24 mouse cellular contexts compared by ENCODE assay signal in the genomic region with DNA sequence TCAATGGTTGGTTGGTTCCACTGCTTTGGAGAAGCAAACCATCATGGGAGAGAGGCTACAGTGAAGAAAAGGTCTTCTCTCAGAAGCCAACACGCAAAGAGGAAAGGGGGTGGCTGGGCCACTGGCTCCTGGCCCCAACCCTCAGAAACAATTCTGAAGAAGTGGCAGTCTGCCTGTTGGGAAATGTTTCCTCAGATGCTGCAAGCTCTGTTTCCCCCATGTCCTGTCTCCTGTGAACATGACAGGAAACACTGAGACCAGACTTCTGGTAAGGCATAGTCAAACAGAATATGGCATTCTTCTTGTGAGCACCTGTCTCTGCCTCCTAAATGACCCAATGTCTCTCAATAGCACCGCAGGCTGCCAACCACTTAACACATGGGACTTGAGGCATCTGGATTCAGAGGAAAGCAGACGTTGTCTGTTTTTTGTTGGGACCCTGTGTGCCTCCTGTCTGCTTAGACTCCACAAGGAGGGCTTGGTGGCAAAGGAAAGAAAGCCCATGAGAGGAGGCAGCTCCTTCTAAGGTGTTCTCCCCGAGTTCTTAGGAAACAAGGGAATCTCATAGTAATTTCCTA.
"Had no signal": no experiment of that assay in that cellular context is flagged by ENCODE, and none has a peak within 500 bp of the region (broad histone marks: within the 10 kb centered on the region; RNA-seq: fewer than 3 reads in every experiment).

No protein-coding gene starts in this region.

- H3K4me1 ChIP-seq: intestine, embryonic 15.5 days had no signal

- H3K9ac ChIP-seq: heart, embryonic 13.5 days; heart, embryonic 15.5 days; hindbrain, embryonic 12.5 days; hindbrain, embryonic 14.5 days; intestine, embryonic 15.5 days; limb, embryonic 12.5 days had no signal

- H3K27ac ChIP-seq: heart, adult 2 months; heart, embryonic 13.5 days; heart, embryonic 15.5 days; hindbrain, embryonic 10.5 days; hindbrain, embryonic 12.5 days; hindbrain, embryonic 14.5 days; intestine, embryonic 15.5 days; layer of hippocampus, adult 2 months; left cerebral cortex, adult 2 months; limb, embryonic 12.5 days had no signal

- H3K4me3 ChIP-seq: heart, adult 2 months; heart, embryonic 13.5 days; heart, embryonic 15.5 days; hindbrain, embryonic 10.5 days; hindbrain, embryonic 12.5 days; intestine, embryonic 15.5 days; layer of hippocampus, adult 2 months; left cerebral cortex, adult 2 months; limb, embryonic 10.5 days; limb, embryonic 12.5 days had no signal

- H3K27me3 ChIP-seq: heart, embryonic 13.5 days; heart, embryonic 15.5 days; hindbrain, embryonic 12.5 days; intestine, embryonic 15.5 days had no signal

- ATAC-seq: inflammation-experienced regulatory T-cells, adult 6 months; intestine, embryonic 15.5 days; intestine, postnatal 0 days had no signal

- H3K36me3 ChIP-seq: heart, embryonic 13.5 days; heart, embryonic 15.5 days; hindbrain, embryonic 10.5 days; hindbrain, embryonic 12.5 days; intestine, embryonic 15.5 days; limb, embryonic 10.5 days; limb, embryonic 12.5 days had no signal

- DNase-seq: gastrocnemius, postnatal 14 days; gastrocnemius, postnatal 36 days; heart, adult 2 months; heart, postnatal 14 days; kidney, adult 18-20 months; kidney, adult 8-10 months; kidney, postnatal 10 days; kidney, postnatal 25 days; kidney, postnatal 4 days; liver had no signal

- H3K4me2 ChIP-seq: heart, embryonic 11.5 days; heart, embryonic 13.5 days; heart, embryonic 15.5 days; hindbrain, embryonic 12.5 days; hindbrain, embryonic 14.5 days; intestine, embryonic 15.5 days; limb, embryonic 12.5 days; liver, embryonic 11.5 days had no signal

- H3K9me3 ChIP-seq: heart, embryonic 13.5 days; heart, embryonic 15.5 days; hindbrain, embryonic 10.5 days; hindbrain, embryonic 12.5 days; intestine, embryonic 15.5 days; limb, embryonic 10.5 days had no signal
